Mouse (Mus musculus) 416B (cell line): ENCODE data around the gene Ptpn23.

Experiments used
- DNase-seq: peaks from one replicate; pipeline ENCODE4 v3.0.0; 2011; ENCODE audit warnings: low read depth

The Ptpn23 gene

GRCm38 (mm10) chr9:110408099-110408773 is at the start of gene Ptpn23:
Ptpn23 (minus strand) TSS chr9:110408213.
- DNase-seq: peak; percentile 97

GRCm38 (mm10) chr9:110452523-110452922 is 44.5 kb upstream of the Ptpn23 start:
- peak; percentile 23 for DNase-seq

- DNase-seq: peak; percentile 95
Measured at GRCm38 (mm10) chr9:110448857-110449617, 41.0 kb upstream of the Ptpn23 start.

- DNase-seq: no peak
Measured at GRCm38 (mm10) chr9:110448356-110448755, 40.3 kb upstream of the Ptpn23 start.

GRCm38 (mm10) chr9:110440559-110440958 is 32.5 kb upstream of the Ptpn23 start:
- peak; percentile 77 for DNase-seq

- DNase-seq: peak; percentile 89
Measured at GRCm38 (mm10) chr9:110440049-110440448, 32.0 kb upstream of the Ptpn23 start.

- DNase-seq: no peak
Measured at GRCm38 (mm10) chr9:110436041-110436440, 28.0 kb upstream of the Ptpn23 start.

- DNase-seq: no peak
Measured at GRCm38 (mm10) chr9:110433045-110433444, 25.0 kb upstream of the Ptpn23 start.

- DNase-seq: no peak
Measured at GRCm38 (mm10) chr9:110431241-110431640, 23.2 kb upstream of the Ptpn23 start.

GRCm38 (mm10) chr9:110419511-110420112 is 11.6 kb upstream of the Ptpn23 start, which contains the start of gene Ngp:
Ngp (plus strand) TSS chr9:110419747.
- DNase-seq: peak; percentile 63

GRCm38 (mm10) chr9:110413785-110414184 is 5.8 kb upstream of the Ptpn23 start:
- peak; percentile 74 for DNase-seq

GRCm38 (mm10) chr9:110412926-110413325 is 4.9 kb upstream of the Ptpn23 start:
- DNase-seq: no peak

GRCm38 (mm10) chr9:110410908-110411887 is 3.2 kb upstream of the Ptpn23 start:
- DNase-seq: peak; percentile 91

- peak; percentile 69 for DNase-seq
Measured at GRCm38 (mm10) chr9:110407311-110408098, 508 bp downstream of the Ptpn23 start.

- peak; percentile 43 for DNase-seq
Measured at GRCm38 (mm10) chr9:110403240-110403639, 4.8 kb downstream of the Ptpn23 start.

GRCm38 (mm10) chr9:110402731-110403130 is 5.3 kb downstream of the Ptpn23 start:
- no peak for DNase-seq

- no peak for DNase-seq
Measured at GRCm38 (mm10) chr9:110400650-110401049, 7.4 kb downstream of the Ptpn23 start.

GRCm38 (mm10) chr9:110393295-110393694 is 14.7 kb downstream of the Ptpn23 start:
- DNase-seq: no peak

- no peak for DNase-seq
Measured at GRCm38 (mm10) chr9:110390843-110391242, 17.2 kb downstream of the Ptpn23 start.

- no peak for DNase-seq
Measured at GRCm38 (mm10) chr9:110388011-110388410, 20.0 kb downstream of the Ptpn23 start.
